Mouse (Mus musculus) ES-E14 (cell line): Measurements from ENCODE around the gene Smarcad1.

ENCODE experiments used
- MAFK ChIP-seq: IDR thresholded peaks from 2 replicates; pipeline ENCODE4 v1.6.1; 2014; ENCODE audit warnings: mild to moderate bottlenecking, low read depth, low read length, inconsistent platforms; ENCODE audit not compliant: insufficient read depth
- ZNF384 ChIP-seq: IDR thresholded peaks from 2 replicates; pipeline ENCODE4 v1.6.1; 2012; ENCODE audit warnings: low read depth, low read length, inconsistent platforms

GRCm38 (mm10) chr6:65012142-65012541 lies 30.2 kb upstream of the Smarcad1 start:
- TF ChIP-seq MAFK, result no peak
- no peak for TF ChIP-seq ZNF384
